Mouse (Mus musculus) kidney, embryonic 16.5 days (tissue): ENCODE measurements around the gene Spsb1. TPM values are rescaled to one million over a fixed set of nuclear protein-coding genes. Genes with fewer than 3 reads are reported as not detected.

ENCODE experiments used
- ATAC-seq: fragments of 200-750 bp; cut with Nextera tagmentation; 2 replicates; pipeline ENCODE4 v1.8.0; 2017; ENCODE audit warnings: moderate TSS enrichment; ENCODE audit not compliant: low FRiP score, low TSS enrichment
- H3K27ac ChIP-seq: fragments of 300-500 bp; sonication (generic); 2 replicates; pipeline ENCODE4 v1.5.1; 2014; ENCODE audit warnings: low read length
- H3K27me3 ChIP-seq: fragments of 300-500 bp; sonication (generic); 2 replicates; pipeline ENCODE4 v1.6.1; 2014; ENCODE audit warnings: low read length, control low read depth, mixed read lengths; ENCODE audit not compliant: insufficient read depth
- H3K36me3 ChIP-seq: fragments of 300-500 bp; sonication (generic); 2 replicates; pipeline ENCODE4 v1.6.1; 2014; ENCODE audit warnings: low read length, control low read depth, mixed read lengths; ENCODE audit not compliant: insufficient read depth
- H3K4me1 ChIP-seq: fragments of 300-500 bp; sonication (generic); 2 replicates; pipeline ENCODE4 v1.6.1; 2014; ENCODE audit warnings: low read length, control low read depth, mixed read lengths; ENCODE audit not compliant: insufficient read depth
- H3K4me2 ChIP-seq: fragments of 300-500 bp; sonication (generic); replicated peaks from 2 replicates; pipeline ENCODE4 v1.6.1; 2014; ENCODE audit warnings: low read depth, low read length
- H3K4me3 ChIP-seq: fragments of 300-500 bp; sonication (generic); 2 replicates; pipeline ENCODE4 v1.5.1; 2014; ENCODE audit warnings: mild to moderate bottlenecking, low read length
- H3K9ac ChIP-seq: fragments of 300-500 bp; sonication (generic); replicated peaks from 2 replicates; pipeline ENCODE4 v1.6.1; 2014; ENCODE audit warnings: low read length
- H3K9me3 ChIP-seq: fragments of 300-500 bp; sonication (generic); 2 replicates; pipeline ENCODE4 v1.6.1; 2016; ENCODE audit warnings: low read length, control low read depth
- WGBS: fragments of 180-500 bp; shearing (Covaris S2); extraction: QIAGEN DNeasy Blood & Tissue Kit; methylation state at CpG from one replicate; pipeline ENCODE4 v1.1.7; 2014; 5-methylcytosine and 5-hydroxymethylcytosine counted together
- polyA plus RNA-seq: library from polyadenylated mRNA; unstranded; fragments of >200 nt; fragmentation: Nextera tagmentation; extraction: Ambion mirVana; gene quantifications from 2 replicates; pipeline ENCODE4 v1.2.1, GENCODE M21; 2015

Gene Spsb1
- polyA plus RNA-seq, 1 experiment from 2014 or later = 10.9 TPM

GRCm38 (mm10) chr4:149882139-149882916 is 72.5 kb downstream of the Spsb1 start:
- no peaks in the 10 kb centered on the region for H3K9me3 ChIP-seq
- ATAC-seq = no peak
- H3K36me3 ChIP-seq = no peaks in the 10 kb centered on the region
- H3K27me3 ChIP-seq = no peaks in the 10 kb centered on the region
- H3K27ac ChIP-seq = peak overlapping the region; percentile 21; the same call in 1 of the 2 replicates
- peaks cover 39% of the 10 kb centered on the region for H3K4me1 ChIP-seq
- no peak overlapping the region for H3K4me2 ChIP-seq
- whole genome bisulfite sequencing = 43% methylated on average over 17 of the region's 17 CpGs
- H3K9ac ChIP-seq = no peak overlapping the region
- no peak overlapping the region for H3K4me3 ChIP-seq

GRCm38 (mm10) chr4:149880908-149881307 is 73.9 kb downstream of the Spsb1 start:
- H3K4me3 ChIP-seq = no peak overlapping the region
- H3K36me3 ChIP-seq = no peaks in the 10 kb centered on the region
- no peaks in the 10 kb centered on the region for H3K27me3 ChIP-seq
- no peaks in the 10 kb centered on the region for H3K9me3 ChIP-seq
- no peak for ATAC-seq
- no peak overlapping the region for H3K4me2 ChIP-seq
- H3K27ac ChIP-seq = no peak overlapping the region
- 72% methylated on average over 5 of the region's 5 CpGs for WGBS
- peaks cover 40% of the 10 kb centered on the region for H3K4me1 ChIP-seq
- no peak overlapping the region for H3K9ac ChIP-seq

GRCm38 (mm10) chr4:149879980-149880379 is 74.9 kb downstream of the Spsb1 start:
- no peak for ATAC-seq
- no peaks in the 10 kb centered on the region for H3K27me3 ChIP-seq
- H3K9ac ChIP-seq = no peak overlapping the region
- no peak overlapping the region for H3K27ac ChIP-seq
- no peak overlapping the region for H3K4me3 ChIP-seq
- H3K4me2 ChIP-seq = no peak overlapping the region
- peaks cover 47% of the 10 kb centered on the region for H3K4me1 ChIP-seq
- H3K36me3 ChIP-seq = no peaks in the 10 kb centered on the region
- WGBS = 85% methylated on average over 11 of the region's 11 CpGs
- H3K9me3 ChIP-seq = no peaks in the 10 kb centered on the region

- H3K9me3 ChIP-seq = no peaks in the 10 kb centered on the region
- ATAC-seq = no peak
- H3K27me3 ChIP-seq = no peaks in the 10 kb centered on the region
- no peak overlapping the region for H3K4me2 ChIP-seq
- no peak overlapping the region for H3K27ac ChIP-seq
- H3K4me1 ChIP-seq = peaks cover 57% of the 10 kb centered on the region
- H3K4me3 ChIP-seq = no peak overlapping the region
- WGBS = 47% methylated on average over 6 of the region's 6 CpGs
- H3K36me3 ChIP-seq = no peaks in the 10 kb centered on the region
- H3K9ac ChIP-seq = peak overlapping the region; percentile 28; the same call in 1 of the 2 replicates
These were observed 76.8 kb downstream of the Spsb1 start for GRCm38 (mm10) chr4:149878021-149878449.

- Histone ChIP-seq H3K4me2 (no peak overlapping the region), H3K4me1 (peaks cover 55% of the 10 kb centered on the region), H3K36me3 (no peaks in the 10 kb centered on the region), H3K27me3 (no peaks in the 10 kb centered on the region), H3K9ac (0 out of 2 replicates have a peak overlapping the region, but pooled peaks have one; percentile 19), H3K9me3 (no peaks in the 10 kb centered on the region), H3K4me3 (no peak overlapping the region), H3K27ac (peak overlapping the region; percentile 50)
- peak; percentile 21; the same call in 1 of the 2 replicates for ATAC-seq
- WGBS = 37% methylated on average over 3 of the region's 3 CpGs
These were observed 77.6 kb downstream of the Spsb1 start for GRCm38 (mm10) chr4:149877202-149877601.

GRCm38 (mm10) chr4:149876761-149877160 is 78.1 kb downstream of the Spsb1 start:
- H3K9me3 ChIP-seq = no peaks in the 10 kb centered on the region
- no peaks in the 10 kb centered on the region for H3K27me3 ChIP-seq
- no peaks in the 10 kb centered on the region for H3K36me3 ChIP-seq
- no peak overlapping the region for H3K4me3 ChIP-seq
- peaks cover 56% of the 10 kb centered on the region for H3K4me1 ChIP-seq
- 36% methylated on average over 6 of the region's 6 CpGs for WGBS
- H3K9ac ChIP-seq = 0 out of 2 replicates have a peak overlapping the region, but pooled peaks have one; percentile 19
- H3K27ac ChIP-seq = peak overlapping the region; percentile 50; the same call in 1 of the 2 replicates
- H3K4me2 ChIP-seq = no peak overlapping the region
- ATAC-seq = peak; percentile 23; the same call in 1 of the 2 replicates

GRCm38 (mm10) chr4:149875986-149876501 is 78.8 kb downstream of the Spsb1 start:
- Histone ChIP-seq H3K9ac (no peak overlapping the region), H3K4me1 (peaks cover 63% of the 10 kb centered on the region)
- 52% methylated on average over 8 of the region's 8 CpGs for WGBS

GRCm38 (mm10) chr4:149875296-149875695 is 79.5 kb downstream of the Spsb1 start:
- H3K36me3 ChIP-seq = no peaks in the 10 kb centered on the region
- 24% methylated on average over 6 of the region's 6 CpGs for WGBS
- H3K4me3 ChIP-seq = no peak overlapping the region
- no peaks in the 10 kb centered on the region for H3K27me3 ChIP-seq
- 0 out of 2 replicates have a peak, but pooled peaks cover under 1% of the 10 kb centered on the region for H3K9me3 ChIP-seq
- H3K4me2 ChIP-seq = no peak overlapping the region
- no peak for ATAC-seq
- no peak overlapping the region for H3K27ac ChIP-seq
- peaks cover 65% of the 10 kb centered on the region for H3K4me1 ChIP-seq
- no peak overlapping the region for H3K9ac ChIP-seq

More at GRCm38 (mm10) chr4:149875986-149876501, 78.8 kb downstream of the Spsb1 start:
- Histone ChIP-seq H3K9me3 (no peaks in the 10 kb centered on the region), H3K4me3 (no peak overlapping the region), H3K27me3 (no peaks in the 10 kb centered on the region), H3K4me2 (no peak overlapping the region), H3K27ac (no peak overlapping the region), H3K36me3 (no peaks in the 10 kb centered on the region)
- ATAC-seq = no peak

- 0 out of 2 replicates have a peak, but pooled peaks cover 3% of the 10 kb centered on the region for H3K9me3 ChIP-seq
- H3K27me3 ChIP-seq = no peaks in the 10 kb centered on the region
- no peaks in the 10 kb centered on the region for H3K36me3 ChIP-seq
- H3K4me3 ChIP-seq = no peak overlapping the region
- no peak overlapping the region for H3K27ac ChIP-seq
- H3K4me1 ChIP-seq = peaks cover 69% of the 10 kb centered on the region
- no peak overlapping the region for H3K9ac ChIP-seq
- 30% methylated on average over 6 of the region's 6 CpGs for WGBS
- no peak overlapping the region for H3K4me2 ChIP-seq
- ATAC-seq = no peak
These were observed 82.6 kb downstream of the Spsb1 start for GRCm38 (mm10) chr4:149872236-149872635.

GRCm38 (mm10) chr4:149871582-149871981 is 83.3 kb downstream of the Spsb1 start:
- H3K4me2 ChIP-seq = no peak overlapping the region
- WGBS = 29% methylated on average over 7 of the region's 7 CpGs
- no peak for ATAC-seq
- no peaks in the 10 kb centered on the region for H3K36me3 ChIP-seq
- H3K9me3 ChIP-seq = 0 out of 2 replicates have a peak, but pooled peaks cover 3% of the 10 kb centered on the region
- no peak overlapping the region for H3K9ac ChIP-seq
- no peaks in the 10 kb centered on the region for H3K27me3 ChIP-seq
- H3K4me1 ChIP-seq = peaks cover 63% of the 10 kb centered on the region
- no peak overlapping the region for H3K4me3 ChIP-seq
- peak overlapping the region; percentile 0; the same call in 1 of the 2 replicates for H3K27ac ChIP-seq
